Mouse (Mus musculus) B cell, adult 2 months (primary cell): Measurements from ENCODE around the gene Zcchc12.

Experiments used
- DNase-seq, 2 experiments: peaks; one replicate each; pipeline ENCODE4 v3.0.0; 2022

Gene Zcchc12

DNA sequence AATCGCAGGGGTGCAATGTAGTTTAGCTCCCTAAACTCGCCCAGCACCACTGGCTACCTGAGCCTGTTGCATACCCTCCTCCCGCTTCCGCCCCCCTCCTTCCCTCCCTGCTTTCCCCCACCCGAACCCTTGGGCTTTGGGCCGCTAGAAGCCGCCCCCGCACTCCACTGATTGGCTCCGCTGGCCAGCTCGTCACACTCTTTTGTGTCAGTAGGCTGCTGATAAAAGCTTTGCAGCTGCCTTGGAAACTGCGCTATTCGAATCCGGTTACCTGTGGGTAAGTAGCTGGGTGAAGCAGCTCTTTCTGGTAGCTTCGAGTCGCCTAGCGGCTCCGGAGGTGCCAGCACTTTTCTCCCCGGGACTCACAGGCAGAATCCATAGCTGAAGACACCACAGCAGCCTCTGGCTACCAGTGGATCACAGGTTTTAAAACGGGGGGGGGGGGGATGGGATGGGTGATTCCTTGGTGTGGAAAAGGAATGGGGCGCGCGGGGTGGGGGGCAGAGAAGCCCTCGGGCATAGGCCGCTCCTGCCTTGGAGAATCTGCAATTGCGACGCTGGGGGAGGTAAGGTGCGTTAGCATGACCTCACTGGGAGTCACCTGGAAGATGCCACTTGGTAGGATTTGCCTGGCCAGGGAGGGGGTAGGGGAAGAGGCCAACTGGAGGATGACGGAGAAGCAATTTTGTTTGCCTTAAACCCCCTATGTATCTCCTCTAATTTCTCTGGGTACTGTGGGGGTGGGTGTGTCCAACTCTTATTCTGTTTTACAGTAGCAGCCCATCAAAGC is at the start of gene Zcchc12:
Zcchc12 (plus strand) TSS at position 169 of the 790 bp plus-strand sequence.
- no peak for DNase-seq

DNA sequence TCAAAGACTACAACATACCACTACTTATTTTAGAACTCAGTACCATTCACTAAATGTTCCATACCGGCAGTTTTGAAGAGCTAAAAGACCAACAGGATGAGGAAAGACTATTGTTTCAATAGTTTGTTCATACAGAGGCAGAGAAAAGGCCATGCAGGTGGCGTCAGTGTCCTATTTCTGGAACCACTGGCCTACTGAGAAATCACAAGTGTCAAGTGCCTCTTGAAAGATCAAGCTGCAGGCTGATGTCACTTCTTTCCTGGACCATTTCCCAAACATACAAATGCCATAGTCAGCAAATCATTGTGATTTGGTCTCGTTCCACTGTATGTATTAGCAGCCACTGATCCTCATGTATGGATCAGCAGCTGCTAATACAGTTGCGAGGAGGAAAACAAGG is 49.0 kb upstream of the Zcchc12 start:
- no peak for DNase-seq

DNA sequence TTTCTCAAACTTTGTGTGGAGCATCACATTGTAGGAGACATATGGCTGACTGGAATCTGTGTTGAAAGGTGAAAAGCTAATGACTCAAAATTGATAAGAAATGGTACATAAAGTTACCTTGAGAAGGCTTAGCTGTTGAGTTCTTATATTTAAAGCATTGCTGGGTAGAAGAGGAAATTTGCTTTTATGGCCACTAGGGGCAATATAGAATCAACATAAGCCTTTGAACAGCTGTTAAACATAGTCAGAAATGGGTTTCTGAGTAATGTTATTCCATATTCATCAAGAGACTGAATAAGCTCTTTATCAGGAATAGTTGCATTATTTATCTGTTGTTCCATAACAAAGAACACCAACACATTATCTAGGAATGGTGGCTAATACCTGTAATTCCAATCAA is 45.6 kb upstream of the Zcchc12 start:
- no peak for DNase-seq

DNA sequence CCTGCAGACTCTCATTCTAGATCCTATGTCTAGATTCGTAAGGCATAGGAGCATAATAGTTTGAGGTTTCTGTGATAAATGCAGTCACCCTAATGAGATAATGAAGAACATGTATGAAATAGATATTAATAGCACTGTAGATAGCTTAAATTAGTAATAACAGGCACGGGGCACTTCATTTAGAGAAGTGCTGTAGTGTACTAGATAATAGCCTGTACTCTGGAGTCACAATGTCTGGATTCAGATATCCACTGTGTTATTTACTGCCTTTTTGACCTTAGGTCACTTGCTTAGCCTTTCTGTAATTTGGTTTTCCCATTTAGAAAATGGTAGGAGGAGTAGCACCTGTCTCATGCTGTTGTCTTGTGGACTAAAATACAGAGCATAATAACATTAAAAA is 39.0 kb upstream of the Zcchc12 start:
- DNase-seq: no peak

DNA sequence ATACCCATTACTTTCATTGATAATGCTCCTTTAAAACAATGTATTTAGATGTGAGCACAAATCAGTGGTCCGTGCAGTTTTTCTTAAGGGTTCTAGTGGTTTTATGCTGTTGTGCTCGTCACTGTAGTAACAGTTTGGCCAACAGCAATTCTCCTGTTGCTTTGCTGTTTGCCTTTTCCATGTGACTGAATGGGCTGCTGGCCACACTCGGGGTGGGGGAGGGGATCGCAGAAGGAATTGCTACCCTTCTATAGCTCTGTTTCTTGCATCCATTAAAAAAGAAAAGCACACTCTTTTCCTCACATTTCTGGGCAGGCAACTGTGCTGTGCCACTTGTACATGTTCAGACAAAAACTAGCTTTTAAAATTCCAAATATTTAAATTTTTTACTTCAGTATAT is 34.1 kb upstream of the Zcchc12 start:
- no peak for DNase-seq

DNA sequence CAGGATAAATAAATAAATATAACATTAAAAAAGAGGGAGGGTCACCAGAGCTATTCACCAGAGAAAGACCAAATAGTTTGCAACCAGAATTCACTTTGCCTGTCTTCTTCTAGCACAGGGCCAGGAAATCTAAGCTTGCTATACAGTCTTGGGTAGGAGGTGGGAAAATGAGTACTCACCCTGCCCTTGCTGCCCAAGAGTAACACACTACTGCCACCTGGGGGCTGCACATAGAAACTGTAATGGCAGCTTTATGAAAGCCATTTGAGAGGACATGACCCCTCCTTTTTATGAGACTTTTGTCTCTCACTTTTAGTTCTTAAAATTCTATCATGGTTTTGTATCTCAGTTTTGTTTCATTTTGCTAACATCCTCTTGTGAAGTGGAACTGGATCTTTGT is 12.1 kb upstream of the Zcchc12 start:
- peak; percentile 59 to 62 for DNase-seq

DNA sequence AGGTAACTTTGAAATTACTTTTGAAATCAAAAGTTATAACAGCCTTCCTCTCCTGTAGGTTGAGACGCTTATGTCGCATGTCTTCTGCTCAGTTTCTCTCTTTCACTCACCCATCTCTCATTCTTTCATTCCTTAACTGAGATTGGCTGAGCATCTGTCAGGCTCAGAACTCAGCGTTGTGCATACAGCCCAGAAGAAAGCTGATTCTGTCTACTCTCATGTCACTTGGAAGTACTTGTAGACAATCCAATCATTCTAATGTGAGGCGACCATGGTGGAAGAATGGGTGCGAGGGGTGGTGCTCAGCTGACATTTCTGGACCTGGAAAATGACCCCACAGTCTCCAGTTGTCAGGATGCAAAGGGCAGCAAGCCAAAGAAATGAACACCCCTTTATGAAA is 9.7 kb upstream of the Zcchc12 start:
- no peak for DNase-seq

DNA sequence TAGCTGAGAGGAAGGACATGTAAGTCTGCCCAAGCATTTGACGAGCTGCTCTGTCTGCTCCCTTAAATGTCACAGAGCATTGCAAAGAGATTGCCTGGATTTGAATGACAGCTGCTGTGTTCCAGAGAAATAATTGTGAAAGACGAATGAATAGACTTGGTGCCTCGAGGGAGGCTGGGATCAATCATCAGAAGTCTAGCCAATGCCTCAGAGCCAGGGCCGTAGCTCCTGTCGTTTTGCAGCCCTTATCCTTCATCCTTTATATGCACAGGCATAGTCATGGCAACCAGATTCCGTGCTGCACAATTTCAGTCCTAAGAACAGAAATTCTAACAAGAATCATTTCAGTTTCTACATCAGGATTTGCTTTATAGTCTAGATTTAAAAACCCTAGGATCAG is 9.3 kb upstream of the Zcchc12 start:
- DNase-seq: no peak

DNA sequence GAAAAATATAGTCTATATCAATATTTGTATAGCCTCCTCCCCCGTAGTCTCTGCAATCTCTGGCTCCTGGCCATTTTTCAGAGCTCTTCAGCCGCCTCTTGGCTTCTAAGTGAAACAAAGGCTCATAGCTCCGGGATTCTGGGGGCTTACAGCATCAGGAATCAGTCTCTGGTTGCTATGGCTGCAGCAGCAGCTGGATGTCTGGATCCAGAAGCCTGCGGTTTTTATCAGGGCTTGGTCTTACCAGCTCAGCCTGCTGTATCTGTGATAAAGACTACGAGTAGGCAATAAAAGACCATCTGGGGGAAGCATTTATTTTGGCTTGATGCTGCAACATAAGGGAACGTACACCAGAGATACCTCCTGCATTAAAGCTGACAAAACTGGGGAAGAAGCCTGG is 1.8 kb upstream of the Zcchc12 start:
- no peak for DNase-seq

DNA sequence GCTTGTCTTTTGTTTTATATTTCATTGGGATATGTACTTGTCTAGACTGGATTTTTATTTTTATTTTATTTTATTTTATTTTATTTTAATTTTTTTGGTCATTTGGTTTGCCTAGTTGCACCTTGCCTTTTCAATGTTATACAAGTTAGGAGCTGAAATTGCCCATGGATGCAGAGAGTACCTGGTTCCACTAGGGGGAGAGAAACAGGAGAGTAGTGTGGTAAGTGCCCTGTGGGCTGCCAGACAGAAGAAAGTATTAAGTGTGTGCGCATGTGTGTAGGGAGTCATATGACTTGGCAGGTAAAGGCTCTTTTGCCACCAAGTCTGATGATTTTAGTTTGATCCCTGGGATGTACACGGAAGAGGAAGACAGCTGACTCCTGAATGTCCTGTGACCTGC is 13.8 kb downstream of the Zcchc12 start:
- DNase-seq: no peak

DNA sequence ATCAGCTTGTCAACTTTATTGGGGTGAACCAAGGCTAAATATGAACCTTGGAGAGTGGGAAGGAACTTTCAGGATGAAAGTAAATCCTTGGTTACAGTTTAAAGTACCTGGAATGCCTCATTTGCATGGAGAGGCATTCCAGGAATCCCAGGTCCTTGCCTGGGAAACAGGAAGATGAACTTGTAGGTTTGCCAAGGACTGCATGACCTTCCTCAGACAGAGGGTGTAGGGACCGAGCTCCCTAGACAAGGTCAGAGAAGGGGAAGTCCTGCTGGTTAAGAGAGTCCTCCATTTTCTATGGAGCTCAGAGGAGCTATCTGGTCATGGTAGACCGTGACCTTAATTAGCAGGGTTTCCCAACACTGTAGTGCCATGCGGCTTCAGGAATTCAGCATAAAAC is 15.5 kb downstream of the Zcchc12 start:
- no peak for DNase-seq

DNA sequence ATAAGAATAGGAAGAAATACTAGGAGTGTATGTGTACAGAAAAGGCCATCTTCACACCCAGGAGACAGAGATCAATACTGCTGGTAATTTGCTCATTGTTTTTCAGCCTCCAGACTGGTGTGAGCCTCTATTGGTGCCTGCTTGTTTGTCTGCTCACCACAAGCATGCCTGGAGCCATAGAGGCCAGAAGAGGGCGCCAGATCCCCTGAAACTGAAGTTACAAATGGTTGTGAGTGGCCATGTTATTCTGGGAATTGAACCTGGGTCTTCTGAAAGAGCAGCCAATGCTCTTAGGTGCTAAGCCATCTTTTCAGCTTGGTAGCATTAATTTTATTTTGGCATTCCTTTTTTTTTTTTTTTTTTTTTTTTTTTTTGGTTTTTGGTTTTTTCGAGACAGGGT is 25.7 kb downstream of the Zcchc12 start:
- DNase-seq: peak; percentile 10 to 12

DNA sequence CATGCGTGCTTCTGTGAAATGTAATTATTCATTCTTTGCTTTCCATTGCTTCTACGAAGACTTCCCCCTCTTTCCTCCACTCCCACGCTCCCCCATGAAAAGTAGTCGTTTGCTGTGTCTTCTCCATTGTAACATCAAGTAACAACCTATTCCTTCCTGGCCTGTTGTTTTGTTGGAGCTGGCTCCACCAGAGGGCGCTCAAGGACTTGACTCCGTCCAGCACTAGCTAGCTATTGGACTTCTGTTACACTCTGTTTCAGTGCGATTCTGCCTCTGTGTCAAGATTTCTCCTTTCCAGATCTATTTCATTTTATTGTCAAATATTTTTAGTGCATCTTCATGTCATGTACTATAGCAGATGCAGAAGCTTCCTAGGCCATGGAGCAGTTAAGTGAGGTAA is 30.1 kb downstream of the Zcchc12 start:
- DNase-seq: peak; percentile 61 to 70

DNA sequence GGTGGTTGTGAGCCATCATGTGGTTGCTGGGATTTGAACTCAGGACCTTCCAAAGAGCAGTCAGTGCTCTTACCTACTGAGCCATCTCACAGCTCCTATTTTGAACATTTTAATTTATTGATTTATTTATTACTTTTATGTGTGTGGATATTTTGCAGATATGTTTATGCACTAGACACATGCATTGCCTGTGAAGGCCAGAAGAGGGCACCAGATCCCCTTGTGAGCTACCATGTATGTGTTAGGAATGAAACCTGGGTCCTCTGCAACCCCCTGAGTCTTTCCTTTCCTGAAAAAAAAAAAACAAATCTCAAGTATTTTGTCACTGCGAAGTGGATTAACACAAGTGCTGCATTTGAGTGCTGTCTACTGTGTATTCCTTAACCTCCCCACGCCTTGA is 30.9 kb downstream of the Zcchc12 start:
- DNase-seq: peak; percentile 9 to 34

DNA sequence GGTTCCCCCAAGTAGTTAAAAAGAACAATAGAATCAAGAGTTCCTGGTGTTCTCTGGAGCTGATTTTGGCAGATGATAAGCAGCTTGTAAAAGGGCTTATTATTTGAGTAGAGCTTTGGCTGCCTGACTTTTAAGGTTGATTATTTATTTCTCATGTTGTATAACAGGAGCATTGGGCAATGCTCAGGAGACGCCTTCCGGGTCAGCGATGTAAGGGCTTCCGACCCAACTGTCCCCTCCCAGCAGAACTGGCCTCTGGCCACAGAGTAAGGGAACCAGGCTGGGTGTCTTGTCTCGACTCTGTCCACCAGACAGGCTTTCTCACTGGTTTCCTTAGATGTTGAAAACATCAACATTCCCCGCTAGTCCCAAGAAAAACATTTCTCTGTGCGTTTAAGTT is 33.2 kb downstream of the Zcchc12 start:
- no peak for DNase-seq

DNA sequence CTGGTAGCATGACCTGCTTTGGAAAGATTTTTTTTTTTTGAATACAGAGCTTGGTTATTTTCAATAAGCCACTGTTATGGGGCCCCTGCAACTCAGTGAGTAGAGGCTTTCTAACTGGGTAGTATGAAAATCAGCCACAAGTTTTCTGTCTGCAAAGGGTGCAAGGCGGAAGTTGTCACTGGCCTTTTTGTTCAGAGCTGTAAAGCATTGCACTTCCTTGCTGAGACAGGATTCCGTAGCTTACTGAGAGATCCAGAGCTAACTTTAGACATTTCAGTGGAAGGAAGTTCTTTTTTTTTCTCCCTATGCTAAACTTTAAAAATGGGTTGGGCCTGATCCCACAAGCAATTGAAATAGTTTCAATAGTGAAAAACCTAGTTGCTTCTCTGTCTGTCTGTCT is 33.6 kb downstream of the Zcchc12 start:
- DNase-seq: no peak

DNA sequence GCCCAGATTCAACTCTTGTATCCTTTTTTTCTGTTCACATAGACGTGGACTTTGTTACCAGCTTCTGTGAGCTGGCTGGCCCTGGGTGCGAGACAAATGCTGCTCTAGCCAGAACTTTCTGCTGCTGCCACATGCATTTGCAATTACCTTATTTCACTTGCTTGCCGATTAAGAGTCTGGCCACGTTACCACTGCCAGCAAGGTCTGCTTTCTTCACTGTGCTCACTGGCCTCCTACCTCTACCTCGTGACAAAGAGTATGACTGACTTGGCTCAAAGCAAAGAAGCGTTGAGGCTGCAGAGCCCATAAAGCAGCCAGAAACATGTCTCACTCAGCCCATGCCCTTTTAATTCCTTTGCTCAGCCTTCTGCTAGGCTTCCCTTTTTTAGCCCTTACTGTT is 39.9 kb downstream of the Zcchc12 start:
- DNase-seq: no peak
